Mouse (Mus musculus) heart, embryonic 13.5 days (tissue): ENCODE data around the gene Galnt18. TPM values are rescaled to one million over a fixed set of nuclear protein-coding genes. Genes with fewer than 3 reads are reported as not detected.

Experiments used
- ATAC-seq: fragments of 200-750 bp; cut with Nextera tagmentation; 2 replicates; pipeline ENCODE4 v1.8.0; 2017; ENCODE audit warnings: moderate TSS enrichment; ENCODE audit not compliant: insufficient number of reproducible peaks, low FRiP score, low TSS enrichment; ENCODE audit errors: extremely low read depth
- H3K27ac ChIP-seq: fragments of 300-500 bp; sonication (generic); replicated peaks from 2 replicates; pipeline ENCODE4 v1.5.1; 2015; ENCODE audit warnings: moderate library complexity, mild to moderate bottlenecking, inconsistent platforms
- H3K27me3 ChIP-seq: fragments of 300-500 bp; sonication (generic); replicated peaks from 2 replicates; pipeline ENCODE4 v1.6.1; 2015; ENCODE audit warnings: mild to moderate bottlenecking, inconsistent platforms
- H3K36me3 ChIP-seq: fragments of 300-500 bp; sonication (generic); 2 replicates; pipeline ENCODE4 v1.6.1; 2015; ENCODE audit warnings: mild to moderate bottlenecking, inconsistent platforms
- H3K4me1 ChIP-seq: fragments of 300-500 bp; sonication (generic); 2 replicates; pipeline ENCODE4 v1.6.1; 2015; ENCODE audit warnings: inconsistent platforms
- H3K4me2 ChIP-seq: fragments of 300-500 bp; sonication (generic); 2 replicates; pipeline ENCODE4 v1.6.1; 2015; ENCODE audit warnings: inconsistent platforms, mild to moderate bottlenecking, moderate library complexity
- H3K4me3 ChIP-seq: fragments of 300-500 bp; sonication (generic); 2 replicates; pipeline ENCODE4 v1.5.1; 2015; ENCODE audit warnings: moderate library complexity, mild to moderate bottlenecking, inconsistent platforms
- H3K9ac ChIP-seq: fragments of 300-500 bp; sonication (generic); 2 replicates; pipeline ENCODE4 v1.6.1; 2015; ENCODE audit warnings: inconsistent platforms, mild to moderate bottlenecking, moderate library complexity
- H3K9me3 ChIP-seq: fragments of 300-500 bp; sonication (generic); 2 replicates; pipeline ENCODE4 v1.6.1; 2016; ENCODE audit warnings: inconsistent platforms
- WGBS: fragments of 180-500 bp; shearing (Covaris S2); methylation state at CpG from one replicate; pipeline ENCODE4 v1.1.7; 2015; ENCODE audit warnings: mixed read lengths; 5-methylcytosine and 5-hydroxymethylcytosine counted together
- polyA plus RNA-seq: library from polyadenylated mRNA; unstranded; fragments of >200 nt; fragmentation: Nextera tagmentation; extraction: Ambion mirVana; gene quantifications from 2 replicates; pipeline ENCODE4 v1.2.1, GENCODE M21; 2015

The Galnt18 gene
- polyA plus RNA-seq: 12.1 and 14.2 TPM in 2 replicates

- Histone ChIP-seq H3K4me3 (peak within 1 kb of the TSS; percentile 63), H3K36me3 (no peaks in the 10 kb centered on the region), H3K4me1 (peaks cover 29% of the 10 kb centered on the region), H3K4me2 (peak within 1 kb of the TSS; percentile 99), H3K9ac (peak within 1 kb of the TSS; percentile 81), H3K9me3 (no peaks in the 10 kb centered on the region), H3K27me3 (peaks cover 44% of the 10 kb centered on the region), H3K27ac (peak within 1 kb of the TSS; percentile 57)
- under 1% methylated on average over 52 of the region's 52 CpGs for WGBS
- peak; percentile 87 for ATAC-seq
Observed at GRCm38 (mm10) chr7:111779504-111780242, at the start of gene Galnt18. Galnt18 (minus strand) TSS chr7:111779977.

GRCm38 (mm10) chr7:111827337-111827736 is 47.6 kb upstream of the Galnt18 start:
- 88% methylated on average over 1 of the region's 1 CpGs for WGBS
- Histone ChIP-seq H3K27ac (no peak overlapping the region), H3K4me2 (no peak overlapping the region), H3K36me3 (no peaks in the 10 kb centered on the region), H3K9me3 (no peaks in the 10 kb centered on the region), H3K4me1 (no peaks in the 10 kb centered on the region), H3K4me3 (no peak overlapping the region), H3K9ac (no peak overlapping the region), H3K27me3 (no peaks in the 10 kb centered on the region)
- ATAC-seq: no peak

DNA sequence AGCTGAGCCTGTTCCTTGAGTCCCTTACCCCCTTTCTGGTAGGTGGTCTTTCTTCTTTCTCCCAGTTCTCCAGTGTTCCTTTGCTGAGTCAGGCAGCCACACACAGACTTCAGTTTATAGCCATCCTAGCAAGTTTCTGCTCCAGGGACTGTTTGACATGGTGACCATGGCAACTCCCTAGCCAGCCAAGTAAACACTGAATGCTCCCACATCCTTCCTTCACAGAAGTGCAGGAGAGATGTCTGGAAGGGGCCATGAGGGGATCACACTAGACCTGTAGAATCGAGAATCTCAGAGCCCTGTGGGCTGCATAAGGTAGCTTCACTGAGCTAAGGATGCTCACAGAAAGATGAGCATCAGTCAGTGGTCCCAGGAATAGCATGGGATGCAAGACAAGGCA is 33.3 kb upstream of the Galnt18 start:
- Histone ChIP-seq H3K9ac (no peak overlapping the region), H3K4me3 (no peak overlapping the region), H3K36me3 (no peaks in the 10 kb centered on the region), H3K27ac (no peak overlapping the region), H3K4me1 (peaks cover 9% of the 10 kb centered on the region; the same call in 1 of the 2 replicates), H3K4me2 (no peak overlapping the region), H3K9me3 (no peaks in the 10 kb centered on the region), H3K27me3 (no peaks in the 10 kb centered on the region)
- no peak for ATAC-seq
- 31% methylated on average over 1 of the region's 1 CpGs for WGBS

DNA sequence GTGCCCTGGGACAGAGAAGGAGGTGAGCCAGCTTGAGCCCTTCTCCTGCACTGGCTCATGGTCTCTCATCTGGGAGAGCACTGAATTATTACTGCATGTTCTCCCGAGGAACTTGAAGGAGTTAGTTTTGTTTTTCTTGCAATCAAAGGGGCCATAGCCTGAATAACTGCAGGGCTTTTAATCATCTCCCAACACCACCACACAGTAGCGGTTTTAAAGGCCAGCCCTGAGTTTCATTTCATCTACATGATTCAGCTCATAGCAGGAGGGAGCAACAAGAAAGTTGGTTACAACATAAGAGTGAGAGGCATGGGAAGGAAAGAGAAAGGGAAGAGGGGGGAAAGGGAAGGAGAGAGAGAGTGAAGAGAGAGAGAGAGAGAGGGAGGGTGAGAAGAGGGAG is 31.3 kb upstream of the Galnt18 start:
- H3K4me2 ChIP-seq: no peak overlapping the region
- no peaks in the 10 kb centered on the region for H3K9me3 ChIP-seq
- no peak overlapping the region for H3K4me3 ChIP-seq
- peaks cover 10% of the 10 kb centered on the region for H3K4me1 ChIP-seq
- ATAC-seq: no peak
- 66% methylated on average over 2 of the region's 2 CpGs for WGBS
- H3K27ac ChIP-seq: no peak overlapping the region
- no peaks in the 10 kb centered on the region for H3K27me3 ChIP-seq
- H3K9ac ChIP-seq: no peak overlapping the region
- H3K36me3 ChIP-seq: no peaks in the 10 kb centered on the region

GRCm38 (mm10) chr7:111809796-111810195 is 30.0 kb upstream of the Galnt18 start:
- H3K9ac ChIP-seq: no peak overlapping the region
- no peak overlapping the region for H3K4me2 ChIP-seq
- 53% methylated on average over 3 of the region's 3 CpGs for WGBS
- H3K36me3 ChIP-seq: no peaks in the 10 kb centered on the region
- no peaks in the 10 kb centered on the region for H3K27me3 ChIP-seq
- no peak for ATAC-seq
- no peak overlapping the region for H3K4me3 ChIP-seq
- H3K27ac ChIP-seq: no peak overlapping the region
- H3K4me1 ChIP-seq: peaks cover 12% of the 10 kb centered on the region
- no peaks in the 10 kb centered on the region for H3K9me3 ChIP-seq

- ATAC-seq: no peak
Observed at GRCm38 (mm10) chr7:111806083-111806482, 26.3 kb upstream of the Galnt18 start.

DNA sequence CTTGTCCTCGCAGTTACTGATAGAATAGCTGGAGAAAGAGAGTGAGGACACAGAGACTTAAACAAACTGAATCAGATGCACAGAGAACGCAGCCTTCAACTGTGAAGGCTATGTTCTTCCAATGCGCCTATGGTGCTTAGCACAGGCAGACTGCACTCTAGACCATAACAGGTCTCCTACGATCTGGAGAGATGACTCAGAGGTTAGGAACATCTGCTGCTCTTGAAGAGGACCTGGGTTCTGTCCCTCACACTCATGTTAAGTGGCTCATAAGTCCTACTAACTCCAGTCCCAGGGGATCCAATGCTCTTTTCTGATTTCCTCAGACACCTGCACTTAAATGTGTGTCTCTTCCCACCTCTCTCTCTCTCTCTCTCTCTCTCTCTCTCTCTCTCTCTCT is 24.9 kb upstream of the Galnt18 start:
- WGBS: 57% methylated on average over 4 of the region's 4 CpGs
- no peaks in the 10 kb centered on the region for H3K36me3 ChIP-seq
- no peak overlapping the region for H3K9ac ChIP-seq
- no peak overlapping the region for H3K4me3 ChIP-seq
- peaks cover 5% of the 10 kb centered on the region; the same call in 1 of the 2 replicates for H3K4me1 ChIP-seq
- H3K9me3 ChIP-seq: no peaks in the 10 kb centered on the region
- no peak for ATAC-seq
- no peak overlapping the region for H3K27ac ChIP-seq
- peaks cover 6% of the 10 kb centered on the region; the same call in 1 of the 2 replicates for H3K27me3 ChIP-seq
- H3K4me2 ChIP-seq: no peak overlapping the region

More at GRCm38 (mm10) chr7:111806083-111806482, 26.3 kb upstream of the Galnt18 start:
- no peak overlapping the region for H3K9ac ChIP-seq
- no peak overlapping the region for H3K4me2 ChIP-seq
- H3K27me3 ChIP-seq: no peaks in the 10 kb centered on the region
- peaks cover 5% of the 10 kb centered on the region; the same call in 1 of the 2 replicates for H3K4me1 ChIP-seq
- H3K36me3 ChIP-seq: no peaks in the 10 kb centered on the region
- no peaks in the 10 kb centered on the region for H3K9me3 ChIP-seq
- WGBS: 88% methylated on average over 1 of the region's 1 CpGs
- H3K27ac ChIP-seq: no peak overlapping the region
- H3K4me3 ChIP-seq: no peak overlapping the region

- ATAC-seq: no peak
- Histone ChIP-seq H3K27me3 (peaks cover 18% of the 10 kb centered on the region), H3K9me3 (no peaks in the 10 kb centered on the region), H3K9ac (no peak overlapping the region), H3K27ac (no peak overlapping the region), H3K4me1 (peaks cover 24% of the 10 kb centered on the region), H3K36me3 (no peaks in the 10 kb centered on the region), H3K4me3 (no peak overlapping the region), H3K4me2 (no peak overlapping the region)
- WGBS: 68% methylated on average over 5 of the region's 5 CpGs
Observed at GRCm38 (mm10) chr7:111800785-111801184, 21.0 kb upstream of the Galnt18 start.

GRCm38 (mm10) chr7:111800120-111800519 is 20.3 kb upstream of the Galnt18 start:
- no peak overlapping the region for H3K4me3 ChIP-seq
- H3K9me3 ChIP-seq: no peaks in the 10 kb centered on the region
- WGBS: 73% methylated on average over 5 of the region's 5 CpGs
- H3K36me3 ChIP-seq: no peaks in the 10 kb centered on the region
- H3K27me3 ChIP-seq: peaks cover 22% of the 10 kb centered on the region
- no peak overlapping the region for H3K9ac ChIP-seq
- no peak for ATAC-seq
- H3K4me1 ChIP-seq: peaks cover 24% of the 10 kb centered on the region
- H3K27ac ChIP-seq: no peak overlapping the region
- H3K4me2 ChIP-seq: no peak overlapping the region

- no peaks in the 10 kb centered on the region for H3K36me3 ChIP-seq
- H3K9me3 ChIP-seq: no peaks in the 10 kb centered on the region
- peaks cover 22% of the 10 kb centered on the region for H3K27me3 ChIP-seq
- no peak overlapping the region for H3K4me2 ChIP-seq
- H3K9ac ChIP-seq: no peak overlapping the region
- ATAC-seq: no peak
- WGBS: 74% methylated on average over 5 of the region's 5 CpGs
- H3K27ac ChIP-seq: no peak overlapping the region
- H3K4me1 ChIP-seq: peaks cover 24% of the 10 kb centered on the region
- H3K4me3 ChIP-seq: no peak overlapping the region
Observed at GRCm38 (mm10) chr7:111799021-111799420, 19.2 kb upstream of the Galnt18 start.

GRCm38 (mm10) chr7:111797337-111798010 is 17.7 kb upstream of the Galnt18 start:
- Histone ChIP-seq H3K4me1 (peaks cover 24% of the 10 kb centered on the region), H3K27ac (no peak overlapping the region), H3K4me2 (no peak overlapping the region), H3K27me3 (peaks cover 22% of the 10 kb centered on the region), H3K4me3 (no peak overlapping the region), H3K36me3 (no peaks in the 10 kb centered on the region), H3K9ac (no peak overlapping the region), H3K9me3 (no peaks in the 10 kb centered on the region)
- peak; percentile 56; the same call in 1 of the 2 replicates for ATAC-seq
- 48% methylated on average over 13 of the region's 13 CpGs for WGBS
